Mouse (Mus musculus): ENCODE data around the gene Mgmt.

The Mgmt gene

GRCm38 (mm10) chr7:137121243-137121858, 226.9 kb downstream of the Mgmt start:
- no peak for DNase-seq (ENCODE audit: low spot score in 2 of 2)

GRCm38 (mm10) chr7:137128726-137129125, 234.3 kb downstream of the Mgmt start:
- no peak for DNase-seq (ENCODE audit: low spot score in 2 of 2)

GRCm38 (mm10) chr7:137130211-137130610, 235.8 kb downstream of the Mgmt start:
- no peak for DNase-seq (ENCODE audit: low spot score in 2 of 2)

GRCm38 (mm10) chr7:137131957-137132356, 237.5 kb downstream of the Mgmt start:
- DNase-seq (ENCODE audit: low spot score in 2 of 2): no peak

DNA sequence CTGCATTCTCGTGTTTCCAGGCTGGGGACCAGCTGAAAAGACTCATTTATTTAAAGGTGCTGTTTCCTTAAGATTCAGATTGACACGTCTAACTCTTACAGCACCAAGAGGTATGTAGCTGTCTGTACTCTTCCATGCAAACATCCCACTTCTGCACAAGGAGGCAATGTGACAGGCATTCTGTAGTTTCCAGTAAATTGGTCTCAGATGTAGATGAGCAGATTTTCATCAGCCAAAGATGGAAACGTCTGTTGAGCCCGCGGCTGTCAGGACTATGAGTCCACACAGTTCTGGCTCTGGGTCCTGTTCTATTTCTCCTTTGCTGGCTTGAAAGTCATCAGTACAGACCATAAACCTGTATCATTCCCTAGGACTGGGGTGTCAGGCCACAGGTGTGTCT, 243.7 kb downstream of the Mgmt start:
- no peak for DNase-seq (ENCODE audit: low spot score in 2 of 2)

- no peak for DNase-seq (ENCODE audit: low spot score in 2 of 2)
Measured at GRCm38 (mm10) chr7:137140321-137140720, 245.9 kb downstream of the Mgmt start.

- no peak for DNase-seq (ENCODE audit: low spot score in 2 of 2)
Measured at GRCm38 (mm10) chr7:137141386-137141785, 247.0 kb downstream of the Mgmt start.

GRCm38 (mm10) chr7:137147101-137147500, 252.7 kb downstream of the Mgmt start:
- no peak for DNase-seq (ENCODE audit: low spot score in 2 of 2)

DNA sequence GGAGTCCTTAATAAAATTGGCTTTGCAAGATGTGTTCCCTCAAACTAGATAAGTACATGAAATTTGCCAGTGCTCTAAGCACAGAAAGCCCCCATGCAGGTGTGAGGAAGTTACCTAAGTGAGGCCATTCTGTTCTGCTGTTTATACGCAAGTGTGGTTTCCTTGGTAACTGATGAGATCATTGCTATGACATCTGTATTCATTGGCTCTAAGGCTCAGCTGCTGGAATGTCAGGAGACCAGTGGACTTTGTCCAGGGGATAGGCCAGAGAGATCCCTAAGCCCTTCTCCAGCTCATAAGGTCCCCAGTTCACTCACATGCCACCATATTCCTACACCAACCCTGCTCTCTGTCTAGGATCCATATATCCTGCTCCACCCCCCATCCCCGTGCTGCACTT, 257.4 kb downstream of the Mgmt start:
- DNase-seq (ENCODE audit: low spot score in 2 of 2): no peak

- DNase-seq (ENCODE audit: low spot score in 2 of 2): no peak
Measured at GRCm38 (mm10) chr7:137154623-137155022, 260.2 kb downstream of the Mgmt start.

GRCm38 (mm10) chr7:137159086-137159485, 264.7 kb downstream of the Mgmt start:
- DNase-seq (ENCODE audit: low spot score in 2 of 2): no peak

DNA sequence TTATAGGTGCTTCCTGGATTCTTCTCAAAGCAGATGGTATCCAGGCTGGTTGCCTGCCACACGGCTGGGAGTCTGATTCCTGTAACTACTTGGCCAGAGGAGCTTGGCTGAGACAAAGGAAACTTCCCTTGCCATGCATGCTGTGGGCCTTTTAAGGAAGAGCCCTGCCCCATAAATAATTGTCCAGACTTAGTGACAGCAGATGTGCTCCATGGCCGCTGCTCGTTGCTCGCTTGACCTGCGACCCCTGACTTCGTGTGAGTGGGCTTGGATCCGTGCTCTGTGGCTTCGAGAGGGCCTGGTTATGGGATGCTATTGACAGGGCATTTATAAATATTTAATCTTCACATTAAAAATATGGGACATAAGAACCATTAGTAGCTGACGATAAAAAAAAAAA, 277.9 kb downstream of the Mgmt start:
- no peak for DNase-seq (ENCODE audit: low spot score in 2 of 2)

Measured in frontal cortex, postnatal 25 days (tissue).